Mouse (Mus musculus) thymus, adult 2 months (tissue): Measurements from ENCODE around the gene Fyb2.

Experiments used
- CTCF ChIP-seq: fragments of 200-500 bp; IDR thresholded peaks from 2 replicates; pipeline ENCODE4 v1.5.1; 2012; ENCODE audit warnings: mild to moderate bottlenecking, control low read depth, low read length, moderate library complexity, borderline replicate concordance; ENCODE audit not compliant: control insufficient read depth, poor library complexity, insufficient read depth; ENCODE audit errors: extremely low read depth
- POLR2A ChIP-seq: fragments of 200-500 bp; IDR thresholded peaks from 2 replicates; pipeline ENCODE4 v1.6.1; 2012; ENCODE audit warnings: mild to moderate bottlenecking, low read length, control low read depth, moderate library complexity; ENCODE audit not compliant: control insufficient read depth, poor library complexity, insufficient read depth; ENCODE audit errors: extremely low read depth

DNA sequence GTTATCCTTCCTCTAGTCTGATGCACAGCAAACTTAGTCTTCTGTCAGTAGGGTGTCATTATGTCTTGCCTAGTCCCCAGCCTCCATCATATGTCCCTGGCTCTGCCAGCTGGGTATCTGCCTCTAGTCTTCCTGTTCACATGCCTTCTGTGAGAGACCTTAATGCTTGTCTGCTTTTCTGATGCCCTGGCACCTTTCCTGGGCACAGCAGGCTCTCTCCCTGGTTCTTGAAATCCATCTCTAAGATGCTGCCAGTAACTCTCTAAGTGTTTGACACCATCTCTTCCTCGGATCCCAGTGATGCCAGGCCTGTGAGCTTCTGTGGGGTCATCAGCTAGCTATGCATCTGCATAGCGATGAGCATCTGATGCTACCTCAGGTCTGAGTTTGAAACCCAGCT, 10.4 kb upstream of the Fyb2 start:
- no peak for TF ChIP-seq POLR2A
- no peak for TF ChIP-seq CTCF
